ENCODE assay signal across 23 mouse cellular contexts in genomic region chr4:102833726-102834125, GRCm38 (mm10).
DNase-seq lines count a peak whose midpoint lies in the region; ATAC-seq and TF ChIP-seq lines count a peak whose summit lies in the region.
"Had no signal": no experiment of that assay in that cellular context is flagged by ENCODE, and none has a peak within 500 bp of the region (broad histone marks: within the 10 kb centered on the region; RNA-seq: fewer than 3 reads in every experiment).

No protein-coding gene starts in this region.

- H3K27me3 ChIP-seq in hindbrain, postnatal 0 days (ENCODE audit: insufficient read depth, low read length): no peaks in the 10 kb centered on the region
- no peaks in the 10 kb centered on the region for H3K27me3 ChIP-seq in hindbrain, embryonic 14.5 days (ENCODE audit: control insufficient read depth, insufficient read depth, low read length)
- H3K27me3 ChIP-seq: forebrain, embryonic 13.5 days had no signal

- intact Hi-C loops in gastrocnemius, adult 2 months (cut with DNase I): no loop called here

- 63% methylated on average over 2 of the region's 2 CpGs for WGBS in hindbrain, postnatal 0 days
- WGBS in hindbrain, embryonic 14.5 days: 76% methylated on average over 2 of the region's 2 CpGs

- H3K9ac ChIP-seq in hindbrain, postnatal 0 days (replicated peaks; ENCODE audit: low read length): no peak overlapping the region
- no peak overlapping the region for H3K9ac ChIP-seq in hindbrain, embryonic 14.5 days
- H3K9ac ChIP-seq: forebrain, embryonic 13.5 days; heart, embryonic 13.5 days had no signal

- H3K9me3 ChIP-seq in hindbrain, postnatal 0 days (ENCODE audit: low read length): no peaks in the 10 kb centered on the region
- no peaks in the 10 kb centered on the region for H3K9me3 ChIP-seq in hindbrain, embryonic 14.5 days (ENCODE audit: control insufficient read depth, low read length)
- H3K9me3 ChIP-seq: forebrain, embryonic 10.5 days; forebrain, embryonic 13.5 days; heart, embryonic 10.5 days; heart, embryonic 13.5 days had no signal

- no peaks in the 10 kb centered on the region for H3K4me1 ChIP-seq in hindbrain, postnatal 0 days (ENCODE audit: insufficient read depth, low read length)
- 0 out of 2 replicates have a peak, but pooled peaks cover 8% of the 10 kb centered on the region for H3K4me1 ChIP-seq in hindbrain, embryonic 14.5 days (replicated peaks; ENCODE audit: control insufficient read depth, insufficient read depth, low read length)
- H3K4me1 ChIP-seq: forebrain, embryonic 10.5 days; forebrain, embryonic 13.5 days; heart, embryonic 10.5 days; heart, embryonic 13.5 days had no signal

- no peak overlapping the region for H3K4me3 ChIP-seq in hindbrain, postnatal 0 days (ENCODE audit: low read length)
- H3K4me3 ChIP-seq in hindbrain, embryonic 14.5 days (replicated peaks; ENCODE audit: low read length): no peak overlapping the region
- H3K4me3 ChIP-seq in gastrocnemius, adult 2 months: no peak overlapping the region
- H3K4me3 ChIP-seq: forebrain, embryonic 10.5 days; forebrain, embryonic 13.5 days; heart, embryonic 10.5 days; heart, embryonic 13.5 days had no signal

- no peak for ATAC-seq in hindbrain, postnatal 0 days
- ATAC-seq in hindbrain, embryonic 14.5 days (ENCODE audit: low FRiP score): no peak
- ATAC-seq: activated CD4-positive, CD25-positive, alpha-beta regulatory T cell, adult 4 months; CD4-positive, CD25-positive, alpha-beta regulatory T cell, adult 4 months; forebrain, embryonic 13.5 days; forebrain, embryonic 16.5 days; intestine, postnatal 0 days had no signal

- TF ChIP-seq CTCF in hindbrain, postnatal 0 days (IDR thresholded peaks at IDR 0.05; ENCODE audit: low read depth): no peak
- no peak for TF ChIP-seq CTCF in gastrocnemius, adult 2 months (IDR thresholded peaks at IDR 0.05)

- H3K36me3 ChIP-seq in hindbrain, postnatal 0 days (ENCODE audit: insufficient read depth, low read length): no peaks in the 10 kb centered on the region
- no peaks in the 10 kb centered on the region for H3K36me3 ChIP-seq in hindbrain, embryonic 14.5 days (replicated peaks; ENCODE audit: control insufficient read depth, insufficient read depth)
- H3K36me3 ChIP-seq: forebrain, embryonic 10.5 days; heart, embryonic 10.5 days; heart, embryonic 13.5 days had no signal

- H3K27ac ChIP-seq in hindbrain, postnatal 0 days: no peak overlapping the region
- H3K27ac ChIP-seq in hindbrain, embryonic 14.5 days: no peak overlapping the region
- H3K27ac ChIP-seq in gastrocnemius, adult 2 months: no peak overlapping the region
- H3K27ac ChIP-seq: forebrain, embryonic 10.5 days; forebrain, embryonic 13.5 days; heart, embryonic 10.5 days; heart, embryonic 13.5 days had no signal

- no peak overlapping the region for H3K4me2 ChIP-seq in hindbrain, postnatal 0 days (ENCODE audit: low read depth, low read length)
- H3K4me2 ChIP-seq in hindbrain, embryonic 14.5 days (replicated peaks): no peak overlapping the region
- H3K4me2 ChIP-seq: forebrain, embryonic 13.5 days; heart, embryonic 13.5 days had no signal

- peak; percentile 64 for DNase-seq in cerebellum, adult 9-10 months
- DNase-seq in cerebellum, adult 8-10 months: no peak
- DNase-seq in hindbrain, postnatal 0 days (ENCODE audit: low spot score): peak; percentile 24
- DNase-seq in hindbrain, embryonic 14.5 days (ENCODE audit: low spot score): no peak
- DNase-seq in brain, adult 2 months (ENCODE audit: low read depth, low spot score): peak; percentile 66
- no peak for DNase-seq in gastrocnemius, adult 2 months
- DNase-seq: adrenal gland, adult 8-10 months; adrenal gland, postnatal 25 days; cerebellum, adult 11-12 months; cerebellum, postnatal 10 days; gastrocnemius, postnatal 14 days; heart, adult 18-20 months; heart, postnatal 14 days; heart, postnatal 4 days; kidney, adult 2 months had no signal

Comparison
In these comparisons a context has a peak if more than half of its experiments do, and no peak if none do; other contexts are left out.
1. DNase-seq: peak in cerebellum, adult 9-10 months (single experiment), hindbrain, postnatal 0 days (single experiment) and brain, adult 2 months (single experiment); none in cerebellum, adult 8-10 months (single experiment), hindbrain, embryonic 14.5 days (single experiment) and gastrocnemius, adult 2 months (single experiment).